Mouse (Mus musculus) E14TG2a.4 (cell line): ENCODE data around the gene Sema5b.

ENCODE experiments used
- CTCF ChIP-seq: conservative IDR thresholded peaks from 2 replicates; pipeline ENCODE4 v1.5.1; 2014; ENCODE audit warnings: low read length
- NANOG ChIP-seq: IDR thresholded peaks from 2 replicates; pipeline ENCODE4 v1.6.1; 2014; ENCODE audit warnings: borderline replicate concordance, low read length, mixed read lengths

GRCm38 (mm10) chr16:35570627-35571026 lies 29.7 kb downstream of the Sema5b start:
- TF ChIP-seq CTCF (no peak), NANOG (no peak)
